Mouse (Mus musculus) brain, embryonic 14.5 days (tissue): ENCODE data around the gene Phactr3.

Experiments
- CTCF ChIP-seq: fragments of 200-500 bp; IDR thresholded peaks from 2 replicates; pipeline ENCODE4 v1.5.1; 2012; ENCODE audit warnings: inconsistent platforms, mild to moderate bottlenecking, moderate library complexity, borderline replicate concordance; ENCODE audit not compliant: insufficient read depth, insufficient read length; ENCODE audit errors: extremely low read depth
- POLR2A ChIP-seq: fragments of 200-500 bp; IDR thresholded peaks from 2 replicates; pipeline ENCODE4 v1.6.1; 2012; ENCODE audit warnings: mild to moderate bottlenecking, inconsistent platforms, borderline replicate concordance; ENCODE audit not compliant: poor library complexity, insufficient read depth, insufficient read length, severe bottlenecking; ENCODE audit errors: extremely low read depth

GRCm38 (mm10) chr2:178287285-178287684 is 168.5 kb downstream of the Phactr3 start:
- peak; percentile 50; the same call in 1 of the 2 replicates for TF ChIP-seq CTCF
- no peak for TF ChIP-seq POLR2A
